Mouse (Mus musculus) B cell, adult 2 months (primary cell): ENCODE measurements around the gene Golga7b.

Experiments
- DNase-seq, 2 experiments: peaks; one replicate each; pipeline ENCODE4 v3.0.0; 2022

Gene Golga7b

GRCm38 (mm10) chr19:42247519-42247918 lies at the start of gene Golga7b:
Gene Golga7b, plus strand, starts transcription at chr19:42247574.
- DNase-seq, result no peak

GRCm38 (mm10) chr19:42198026-42198425 lies 49.3 kb upstream of the Golga7b start:
- DNase-seq, result no peak

GRCm38 (mm10) chr19:42201696-42202381 lies 45.5 kb upstream of the Golga7b start, which contains the start of gene Sfrp5:
Gene Sfrp5, minus strand, starts transcription at chr19:42202252.
- no peak for DNase-seq

- no peak for DNase-seq
Observed at GRCm38 (mm10) chr19:42202467-42202866, 44.9 kb upstream of the Golga7b start.

- DNase-seq, result no peak
Observed at GRCm38 (mm10) chr19:42204306-42204705, 43.1 kb upstream of the Golga7b start.

GRCm38 (mm10) chr19:42205201-42205600 lies 42.2 kb upstream of the Golga7b start:
- no peak for DNase-seq

GRCm38 (mm10) chr19:42209485-42209884 lies 37.9 kb upstream of the Golga7b start:
- DNase-seq, result no peak

- no peak for DNase-seq
Observed at GRCm38 (mm10) chr19:42209976-42210375, 37.4 kb upstream of the Golga7b start.

- no peak for DNase-seq
Observed at GRCm38 (mm10) chr19:42211936-42212335, 35.4 kb upstream of the Golga7b start.

GRCm38 (mm10) chr19:42214601-42215000 lies 32.8 kb upstream of the Golga7b start:
- no peak for DNase-seq

- DNase-seq, result no peak
Observed at GRCm38 (mm10) chr19:42216699-42217373, 30.5 kb upstream of the Golga7b start.

- DNase-seq, result peak; percentile 16 to 26
Observed at GRCm38 (mm10) chr19:42217374-42217763, 30.0 kb upstream of the Golga7b start.

GRCm38 (mm10) chr19:42226451-42226850 lies 20.9 kb upstream of the Golga7b start:
- DNase-seq, result no peak

GRCm38 (mm10) chr19:42229499-42230287 lies 17.7 kb upstream of the Golga7b start:
- no peak for DNase-seq

GRCm38 (mm10) chr19:42230288-42230568 lies 17.1 kb upstream of the Golga7b start:
- DNase-seq, result no peak

- no peak for DNase-seq
Observed at GRCm38 (mm10) chr19:42230986-42231385, 16.4 kb upstream of the Golga7b start.

GRCm38 (mm10) chr19:42237602-42238340 lies 9.6 kb upstream of the Golga7b start:
- no peak for DNase-seq

- DNase-seq, result no peak
Observed at GRCm38 (mm10) chr19:42238341-42238715, 9.0 kb upstream of the Golga7b start.

GRCm38 (mm10) chr19:42240881-42241280 lies 6.5 kb upstream of the Golga7b start:
- DNase-seq, result no peak

- DNase-seq, result no peak
Observed at GRCm38 (mm10) chr19:42243401-42243800, 4.0 kb upstream of the Golga7b start.

- DNase-seq, result no peak
Observed at GRCm38 (mm10) chr19:42246626-42247025, 748 bp upstream of the Golga7b start.

- no peak for DNase-seq
Observed at GRCm38 (mm10) chr19:42249976-42250914, 2.9 kb downstream of the Golga7b start.
